Mouse (Mus musculus): ENCODE measurements around the gene Esr2.
A peak's percentile ranks its signal among the peaks of the same experiment; 100 is the strongest.
"Not testable (repeated sequence)": the region's sequence is repeated elsewhere in the genome, so short reads cannot be mapped to it uniquely, and the experiment has no call there.

The Esr2 gene

GRCm38 (mm10) chr12:76177000-76177863 lies at the start of gene Esr2:
TSS of gene Esr2 (minus strand) at chr12:76177259.
- DNase-seq: peak; percentile 47 to 64

- DNase-seq: not testable (repeated sequence)
Measured at GRCm38 (mm10) chr12:76222104-76222503, 45.0 kb upstream of the Esr2 start.

- DNase-seq: no peak
Measured at GRCm38 (mm10) chr12:76216716-76217115, 39.7 kb upstream of the Esr2 start.

GRCm38 (mm10) chr12:76215121-76215520 lies 38.1 kb upstream of the Esr2 start:
- DNase-seq: no peak

- DNase-seq: no peak
Measured at GRCm38 (mm10) chr12:76209429-76209974, 32.4 kb upstream of the Esr2 start.

- DNase-seq: no peak
Measured at GRCm38 (mm10) chr12:76200326-76200725, 23.3 kb upstream of the Esr2 start.

GRCm38 (mm10) chr12:76197071-76197470 lies 20.0 kb upstream of the Esr2 start:
- DNase-seq: no peak

- peak; percentile 77 to 84 for DNase-seq
Measured at GRCm38 (mm10) chr12:76196709-76197054, 19.6 kb upstream of the Esr2 start.

GRCm38 (mm10) chr12:76195912-76196708 lies 19.1 kb upstream of the Esr2 start:
- peak; percentile 90 to 94 for DNase-seq

GRCm38 (mm10) chr12:76194526-76194925 lies 17.5 kb upstream of the Esr2 start:
- no peak for DNase-seq

- DNase-seq: peak in 1 of 2 experiments; percentile 38
Measured at GRCm38 (mm10) chr12:76190940-76191339, 13.9 kb upstream of the Esr2 start.

GRCm38 (mm10) chr12:76187849-76188248 lies 10.8 kb upstream of the Esr2 start:
- peak; percentile 60 to 68 for DNase-seq

GRCm38 (mm10) chr12:76186473-76186872 lies 9.4 kb upstream of the Esr2 start:
- no peak for DNase-seq

GRCm38 (mm10) chr12:76185167-76185816 lies 8.2 kb upstream of the Esr2 start:
- DNase-seq: peak in 1 of 2 experiments; percentile 25

GRCm38 (mm10) chr12:76184271-76184670 lies 7.2 kb upstream of the Esr2 start:
- DNase-seq: no peak

GRCm38 (mm10) chr12:76182831-76183230 lies 5.8 kb upstream of the Esr2 start:
- DNase-seq: no peak

- no peak for DNase-seq
Measured at GRCm38 (mm10) chr12:76181471-76181870, 4.4 kb upstream of the Esr2 start.

GRCm38 (mm10) chr12:76180442-76180841 lies 3.4 kb upstream of the Esr2 start:
- DNase-seq: no peak

- DNase-seq: no peak
Measured at GRCm38 (mm10) chr12:76179527-76179926, 2.5 kb upstream of the Esr2 start.

GRCm38 (mm10) chr12:76179051-76179450 lies 2.0 kb upstream of the Esr2 start:
- DNase-seq: no peak

- DNase-seq: peak; percentile 85
Measured at GRCm38 (mm10) chr12:76177864-76178518, 932 bp upstream of the Esr2 start.

GRCm38 (mm10) chr12:76165641-76166040 lies 11.4 kb downstream of the Esr2 start:
- no peak for DNase-seq
